Mouse (Mus musculus) forebrain, embryonic 15.5 days (tissue): ENCODE measurements around the gene Fat4. TPM values are rescaled to one million over a fixed set of nuclear protein-coding genes. Genes with fewer than 3 reads are reported as not detected.
A peak's percentile ranks its signal among the peaks of the same experiment; 100 is the strongest.

ENCODE experiments used
- ATAC-seq: fragments of 200-750 bp; cut with Nextera tagmentation; replicated peaks from 2 replicates; pipeline ENCODE4 v1.8.0; 2017; ENCODE audit warnings: mild to moderate bottlenecking, moderate TSS enrichment, moderate library complexity
- H3K27ac ChIP-seq: fragments of 300-500 bp; sonication (generic); replicated peaks from 2 replicates; pipeline ENCODE4 v1.5.1; 2015; ENCODE audit warnings: mild to moderate bottlenecking, inconsistent platforms
- H3K27me3 ChIP-seq: fragments of 300-500 bp; sonication (generic); 2 replicates; pipeline ENCODE4 v1.6.1; 2015; ENCODE audit warnings: inconsistent platforms
- H3K36me3 ChIP-seq: fragments of 300-500 bp; sonication (generic); 2 replicates; pipeline ENCODE4 v1.6.1; 2015; ENCODE audit warnings: mild to moderate bottlenecking, inconsistent platforms
- H3K4me1 ChIP-seq: fragments of 300-500 bp; sonication (generic); 2 replicates; pipeline ENCODE4 v1.6.1; 2015; ENCODE audit warnings: inconsistent platforms
- H3K4me2 ChIP-seq: fragments of 300-500 bp; sonication (generic); replicated peaks from 2 replicates; pipeline ENCODE4 v1.6.1; 2015; ENCODE audit warnings: mild to moderate bottlenecking, inconsistent platforms
- H3K4me3 ChIP-seq: fragments of 300-500 bp; sonication (generic); 2 replicates; pipeline ENCODE4 v1.5.1; 2015; ENCODE audit warnings: mild to moderate bottlenecking, inconsistent platforms
- H3K9ac ChIP-seq: fragments of 300-500 bp; sonication (generic); replicated peaks from 2 replicates; pipeline ENCODE4 v1.6.1; 2015; ENCODE audit warnings: mild to moderate bottlenecking, inconsistent platforms
- H3K9me3 ChIP-seq: fragments of 300-500 bp; sonication (generic); 2 replicates; pipeline ENCODE4 v1.6.1; 2016; ENCODE audit warnings: inconsistent platforms
- WGBS: fragments of 180-500 bp; shearing (Covaris S2); methylation state at CpG from one replicate; pipeline ENCODE4 v1.1.7; 2015; ENCODE audit warnings: mixed read lengths; 5-methylcytosine and 5-hydroxymethylcytosine counted together
- polyA plus RNA-seq: library from polyadenylated mRNA; unstranded; fragments of >200 nt; fragmentation: Nextera tagmentation; extraction: Ambion mirVana; gene quantifications from 2 replicates; pipeline ENCODE4 v1.2.1, GENCODE M21; 2015

The Fat4 gene
- polyA plus RNA-seq, 1 experiment from 2014 or later = 11.2 TPM

DNA sequence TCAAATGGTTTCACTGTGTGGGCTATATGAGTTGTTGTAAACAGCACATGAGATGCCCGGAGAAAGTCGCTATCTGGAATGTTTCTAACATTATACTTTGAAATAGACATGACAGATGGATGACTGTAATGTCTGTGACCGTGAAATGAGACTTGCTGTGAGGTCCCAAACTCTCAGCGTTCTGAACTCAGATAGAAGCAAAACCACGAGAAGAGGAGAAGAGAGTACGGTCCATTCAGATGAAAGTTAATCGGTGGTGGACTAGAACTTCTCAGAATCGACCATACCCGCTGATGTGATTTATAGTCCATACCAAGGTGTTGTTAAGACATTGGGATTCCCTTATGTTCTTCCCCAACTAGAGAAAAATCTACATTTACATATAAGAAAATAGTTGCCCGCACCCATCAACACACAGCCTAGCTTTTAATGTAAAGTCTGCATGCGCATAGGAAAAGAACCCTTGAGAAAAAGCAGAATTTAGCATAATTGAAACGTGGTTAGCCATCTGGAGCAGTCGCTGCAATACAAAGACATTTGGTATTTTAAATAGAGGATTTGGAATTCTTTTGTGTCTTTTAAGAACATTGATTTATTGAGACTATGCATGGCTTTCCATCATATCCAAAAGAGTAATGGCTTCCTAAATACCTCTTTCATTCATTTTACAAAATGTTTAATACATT lies 21.8 kb downstream of the Fat4 start:
- Histone ChIP-seq H3K36me3 (no peaks in the 10 kb centered on the region), H3K27me3 (no peaks in the 10 kb centered on the region), H3K27ac (peak overlapping the region; percentile 72), H3K4me1 (peaks cover 45% of the 10 kb centered on the region), H3K9me3 (no peaks in the 10 kb centered on the region), H3K4me2 (peak overlapping the region; percentile 36), H3K9ac (0 out of 2 replicates have a peak overlapping the region, but pooled peaks have one; percentile 1), H3K4me3 (no peak overlapping the region)
- ATAC-seq = peak; percentile 66
- 37% methylated on average over 13 of the region's 13 CpGs for WGBS

DNA sequence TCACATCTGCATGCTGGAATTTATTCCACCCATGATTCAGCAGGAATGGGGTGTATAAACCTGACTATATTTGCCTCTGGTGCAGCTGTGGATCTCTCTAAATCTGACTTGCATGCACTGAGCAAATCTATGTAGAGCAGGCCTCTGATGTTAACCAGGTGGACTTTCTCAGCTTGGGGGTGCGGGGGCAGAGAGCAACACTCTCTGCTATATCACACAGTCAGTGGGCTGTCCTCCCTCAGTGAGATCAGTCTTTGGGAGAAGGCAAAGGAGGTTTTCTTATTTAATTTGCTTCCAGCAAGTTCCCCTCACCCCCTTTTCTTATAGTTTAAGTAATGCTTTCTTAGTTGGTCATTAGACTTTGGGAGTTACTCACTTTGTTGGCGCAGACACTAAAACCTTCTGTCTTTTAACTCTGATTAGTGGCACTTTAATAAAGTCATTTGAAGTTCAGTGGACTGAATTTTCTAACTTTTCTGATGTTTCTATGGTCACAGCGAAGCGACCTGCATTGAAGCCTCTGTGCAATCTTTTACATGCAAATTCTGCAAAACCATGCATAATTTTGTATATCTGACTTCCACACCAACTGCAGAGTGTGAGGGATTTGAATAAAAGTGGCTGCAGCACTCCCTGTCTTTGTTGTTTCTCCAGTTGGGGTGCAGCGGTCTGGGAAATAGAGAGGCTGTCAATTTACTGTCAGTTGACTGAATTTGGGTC lies 26.2 kb downstream of the Fat4 start:
- H3K27me3 ChIP-seq = no peaks in the 10 kb centered on the region
- H3K36me3 ChIP-seq = no peaks in the 10 kb centered on the region
- H3K4me3 ChIP-seq = no peak overlapping the region
- H3K9ac ChIP-seq = no peak overlapping the region
- 20% methylated on average over 5 of the region's 5 CpGs for WGBS
- no peak; the same call in 1 of the 2 replicates for ATAC-seq
- peaks cover 32% of the 10 kb centered on the region for H3K4me1 ChIP-seq
- H3K4me2 ChIP-seq = no peak overlapping the region
- H3K9me3 ChIP-seq = no peaks in the 10 kb centered on the region
- H3K27ac ChIP-seq = no peak overlapping the region

DNA sequence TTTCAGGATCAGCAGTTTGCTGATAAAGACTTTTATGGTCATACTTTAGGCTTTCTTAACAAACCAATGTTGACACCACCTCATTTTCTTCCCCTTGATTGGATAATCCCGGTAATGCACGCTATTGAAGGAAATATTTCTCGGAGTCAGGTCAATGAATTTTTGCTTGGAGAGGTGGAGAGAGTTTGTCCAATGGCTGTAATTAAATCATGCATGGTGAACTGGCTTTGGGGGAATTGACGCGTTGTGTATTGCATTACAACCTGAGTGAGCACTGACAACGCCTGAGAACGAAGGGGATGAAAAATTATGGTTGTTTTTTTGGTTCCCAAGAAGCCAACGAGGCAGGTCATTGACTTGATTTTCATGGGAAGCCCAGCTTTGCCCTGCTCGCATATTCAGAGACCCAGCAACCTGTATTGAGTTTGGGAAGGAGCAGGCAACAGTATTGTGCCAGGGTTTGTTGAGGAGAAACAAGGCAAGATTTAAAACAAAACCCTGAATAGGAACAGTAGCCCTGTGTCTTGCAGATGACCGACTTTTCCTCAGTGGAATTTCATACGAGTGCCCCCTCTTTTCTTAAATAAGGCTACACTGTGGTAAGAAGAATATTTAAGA lies 26.9 kb downstream of the Fat4 start:
- H3K4me1 ChIP-seq = peaks cover 25% of the 10 kb centered on the region
- 11% methylated on average over 11 of the region's 11 CpGs for WGBS

DNA sequence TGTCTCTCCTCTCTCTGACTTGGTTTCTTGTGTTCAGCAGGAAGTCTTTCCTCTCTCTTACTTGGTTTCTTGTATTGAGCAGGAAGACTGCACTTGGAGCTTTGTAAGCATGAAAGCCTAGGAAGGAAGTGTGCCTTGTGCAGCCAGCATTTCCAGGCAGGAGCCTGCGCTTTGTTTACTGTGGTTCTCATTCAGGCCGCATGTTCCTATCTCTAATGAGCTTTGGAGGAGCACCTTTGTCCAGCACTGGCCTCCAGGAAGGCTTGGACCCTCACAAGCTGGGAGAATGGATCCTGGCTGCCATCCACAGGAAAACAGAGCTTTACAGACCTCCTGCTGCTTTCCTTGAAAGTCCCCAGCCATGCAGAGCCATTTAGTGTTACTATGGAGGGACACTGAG lies 32.2 kb downstream of the Fat4 start:
- H3K27ac ChIP-seq = no peak overlapping the region
- no peaks in the 10 kb centered on the region for H3K27me3 ChIP-seq
- H3K4me3 ChIP-seq = no peak overlapping the region
- WGBS = 34% methylated on average over 2 of the region's 2 CpGs
- no peak for ATAC-seq
- peaks cover 7% of the 10 kb centered on the region; the same call in 1 of the 2 replicates for H3K4me1 ChIP-seq
- H3K36me3 ChIP-seq = no peaks in the 10 kb centered on the region
- H3K9me3 ChIP-seq = no peaks in the 10 kb centered on the region
- H3K9ac ChIP-seq = no peak overlapping the region
- H3K4me2 ChIP-seq = no peak overlapping the region

More for the DNA sequence above, 26.9 kb downstream of the Fat4 start:
- Histone ChIP-seq H3K27me3 (no peaks in the 10 kb centered on the region), H3K9me3 (no peaks in the 10 kb centered on the region), H3K27ac (0 out of 2 replicates have a peak overlapping the region, but pooled peaks have one; percentile 34), H3K9ac (no peak overlapping the region), H3K4me2 (no peak overlapping the region), H3K4me3 (no peak overlapping the region), H3K36me3 (no peaks in the 10 kb centered on the region)
- no peak for ATAC-seq

DNA sequence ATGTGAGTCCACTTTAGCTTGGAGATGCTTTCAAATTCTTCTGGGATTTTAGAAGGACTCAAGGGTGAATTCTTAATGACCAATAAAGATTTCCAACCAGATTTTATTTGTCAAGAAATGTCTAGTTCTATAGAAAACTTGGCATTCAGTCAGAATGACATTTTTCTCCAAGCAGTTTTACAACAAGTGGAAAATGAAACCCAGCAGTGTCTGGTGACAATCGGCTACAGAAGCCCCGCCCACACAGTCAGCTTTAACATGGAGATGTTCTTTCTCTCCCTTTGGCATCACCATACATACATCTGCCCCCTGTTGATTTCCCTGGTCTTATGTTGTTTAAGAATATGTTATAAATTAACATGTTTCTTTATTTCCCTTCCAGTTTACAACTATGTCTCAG lies 34.3 kb downstream of the Fat4 start:
- Histone ChIP-seq H3K9me3 (no peaks in the 10 kb centered on the region), H3K4me1 (0 out of 2 replicates have a peak, but pooled peaks cover 3% of the 10 kb centered on the region), H3K9ac (no peak overlapping the region), H3K4me2 (no peak overlapping the region), H3K36me3 (no peaks in the 10 kb centered on the region), H3K27me3 (no peaks in the 10 kb centered on the region), H3K4me3 (no peak overlapping the region), H3K27ac (no peak overlapping the region)
- WGBS = 75% methylated on average over 2 of the region's 2 CpGs
- ATAC-seq = no peak

DNA sequence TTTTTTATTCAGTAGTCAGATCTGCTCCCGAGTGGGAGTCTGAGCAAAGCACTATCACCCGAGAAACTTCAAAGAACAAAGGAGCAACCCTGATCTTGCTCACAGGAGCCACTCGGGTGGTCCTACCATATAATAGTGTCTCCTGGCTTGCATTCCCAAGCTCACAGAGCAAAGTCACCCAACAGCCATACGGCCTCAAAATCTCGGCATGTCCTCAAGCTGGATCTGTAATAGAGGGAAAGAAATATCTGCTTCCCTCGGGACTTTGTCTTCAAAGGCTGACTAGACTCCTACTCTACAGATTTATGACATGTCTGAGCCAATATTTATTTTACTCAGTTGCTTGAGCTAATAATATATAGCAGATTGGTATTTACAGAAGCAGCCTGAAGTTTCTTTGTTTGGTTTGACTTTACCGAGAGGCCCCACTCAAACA lies 36.5 kb downstream of the Fat4 start:
- no peaks in the 10 kb centered on the region for H3K27me3 ChIP-seq
- 73% methylated on average over 7 of the region's 7 CpGs for WGBS
- H3K36me3 ChIP-seq = no peaks in the 10 kb centered on the region
- no peak overlapping the region for H3K9ac ChIP-seq
- no peaks in the 10 kb centered on the region for H3K9me3 ChIP-seq
- H3K4me3 ChIP-seq = no peak overlapping the region
- peaks cover 7% of the 10 kb centered on the region for H3K4me1 ChIP-seq
- H3K27ac ChIP-seq = no peak overlapping the region
- H3K4me2 ChIP-seq = no peak overlapping the region
- no peak for ATAC-seq

DNA sequence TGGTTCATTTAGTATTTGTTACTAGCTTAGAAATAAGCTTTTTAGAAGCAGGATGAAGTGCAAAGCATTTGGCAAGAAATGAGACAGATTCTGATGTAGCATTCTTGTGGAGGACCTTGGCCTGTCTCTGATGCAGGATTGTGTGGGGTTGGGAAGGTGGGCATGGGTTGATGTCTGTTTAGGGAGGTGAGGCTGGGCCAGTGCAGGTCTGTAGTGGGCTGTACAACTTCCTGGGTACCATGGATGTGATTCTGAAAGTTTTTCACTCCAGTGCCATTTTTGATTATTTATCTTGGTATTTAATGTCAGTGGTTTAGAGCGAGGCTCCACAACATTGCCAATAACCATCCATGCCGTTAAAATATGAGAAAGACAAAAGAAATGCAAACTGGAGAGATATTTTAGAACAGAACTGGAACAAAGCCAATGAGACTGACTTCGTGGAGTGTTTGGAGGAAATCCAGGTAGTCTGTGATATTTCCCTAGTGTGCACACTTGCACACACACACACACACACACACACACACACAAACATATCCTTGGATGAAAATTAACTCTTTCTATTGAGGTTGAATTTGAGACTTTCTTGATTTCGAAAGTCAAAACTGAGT lies 41.4 kb downstream of the Fat4 start:
- Histone ChIP-seq H3K4me1 (peaks cover 13% of the 10 kb centered on the region), H3K9ac (no peak overlapping the region), H3K4me2 (no peak overlapping the region), H3K36me3 (no peaks in the 10 kb centered on the region), H3K27ac (peak overlapping the region; percentile 66), H3K27me3 (no peaks in the 10 kb centered on the region), H3K9me3 (no peaks in the 10 kb centered on the region), H3K4me3 (no peak overlapping the region)
- ATAC-seq = no peak
- WGBS = 53% methylated on average over 4 of the region's 4 CpGs

DNA sequence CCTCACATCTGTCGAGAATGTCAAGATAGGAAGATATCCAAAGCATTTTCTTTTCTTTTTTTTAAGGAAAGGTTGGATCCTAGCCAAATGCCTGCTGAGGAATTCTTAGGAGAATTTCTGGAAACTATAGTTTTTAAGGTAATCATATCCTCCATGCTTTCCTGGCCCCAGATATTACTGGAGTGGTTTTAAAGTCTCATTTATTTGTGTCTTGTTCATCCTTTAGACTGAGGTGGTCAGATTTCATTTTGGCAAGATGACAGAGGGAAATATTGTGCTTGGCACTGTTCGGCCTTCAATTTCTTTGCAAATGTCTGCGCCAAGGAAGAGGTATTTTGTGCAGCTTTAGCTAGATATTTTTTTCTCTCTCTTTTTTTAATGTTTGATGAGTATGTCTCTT lies 42.0 kb downstream of the Fat4 start:
- H3K9me3 ChIP-seq = no peaks in the 10 kb centered on the region
- H3K4me3 ChIP-seq = no peak overlapping the region
- no peak overlapping the region for H3K9ac ChIP-seq
- 59% methylated on average over 3 of the region's 3 CpGs for WGBS
- H3K27me3 ChIP-seq = no peaks in the 10 kb centered on the region
- no peak for ATAC-seq
- H3K4me2 ChIP-seq = no peak overlapping the region
- H3K27ac ChIP-seq = 0 out of 2 replicates have a peak overlapping the region, but pooled peaks have one; percentile 13
- no peaks in the 10 kb centered on the region for H3K36me3 ChIP-seq
- peaks cover 13% of the 10 kb centered on the region for H3K4me1 ChIP-seq

DNA sequence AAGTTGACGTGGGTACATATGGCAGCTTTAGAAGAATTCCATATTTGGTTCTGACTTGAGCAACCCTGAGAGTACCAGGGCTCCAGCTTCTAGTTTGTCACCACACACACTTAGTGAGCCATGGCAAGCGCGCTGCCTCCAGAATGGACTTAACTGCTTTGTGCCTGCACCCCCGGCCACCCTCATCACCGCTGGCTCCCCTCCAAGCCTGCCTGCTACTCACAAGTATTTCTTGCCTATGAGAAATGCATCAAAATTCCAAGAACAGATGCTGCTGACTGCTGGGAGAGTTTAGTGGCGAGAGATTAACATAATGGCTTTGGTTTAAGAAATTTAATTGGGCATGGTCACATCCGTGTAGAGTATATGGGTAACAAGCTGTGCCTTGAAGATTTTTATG lies 48.0 kb downstream of the Fat4 start:
- H3K4me3 ChIP-seq = no peak overlapping the region
- no peak overlapping the region for H3K9ac ChIP-seq
- H3K4me2 ChIP-seq = no peak overlapping the region; the same call in 1 of the 2 replicates
- no peaks in the 10 kb centered on the region for H3K36me3 ChIP-seq
- peak overlapping the region; percentile 44 for H3K27ac ChIP-seq
- peak; percentile 80 for ATAC-seq
- no peaks in the 10 kb centered on the region for H3K27me3 ChIP-seq
- H3K9me3 ChIP-seq = no peaks in the 10 kb centered on the region
- WGBS = 25% methylated on average over 7 of the region's 7 CpGs
- peaks cover 29% of the 10 kb centered on the region for H3K4me1 ChIP-seq

DNA sequence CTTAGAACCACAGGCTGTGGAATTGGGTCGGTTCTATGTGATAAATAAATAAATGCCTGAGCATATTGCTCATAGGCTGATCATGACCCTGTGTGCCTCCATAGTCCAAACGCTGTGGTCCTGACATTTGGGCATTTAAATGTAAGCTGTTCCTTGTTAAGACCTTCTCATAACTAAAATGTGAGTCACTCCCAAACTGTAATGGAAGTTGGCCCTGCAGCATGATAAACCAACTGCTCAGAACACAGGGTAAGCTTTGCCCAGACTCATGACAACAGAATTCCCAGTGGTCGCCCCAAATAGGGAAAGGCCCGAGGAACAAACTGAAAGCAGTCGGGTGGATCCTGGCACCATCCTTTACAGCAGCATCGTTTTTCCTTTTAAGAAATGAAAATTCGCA lies 49.7 kb downstream of the Fat4 start:
- peaks cover 34% of the 10 kb centered on the region for H3K4me1 ChIP-seq
- no peak overlapping the region for H3K4me3 ChIP-seq
- 91% methylated on average over 7 of the region's 7 CpGs for WGBS
- no peaks in the 10 kb centered on the region for H3K9me3 ChIP-seq
- H3K9ac ChIP-seq = no peak overlapping the region
- no peaks in the 10 kb centered on the region for H3K36me3 ChIP-seq
- H3K4me2 ChIP-seq = no peak overlapping the region
- no peak for ATAC-seq
- H3K27me3 ChIP-seq = no peaks in the 10 kb centered on the region
- no peak overlapping the region for H3K27ac ChIP-seq

DNA sequence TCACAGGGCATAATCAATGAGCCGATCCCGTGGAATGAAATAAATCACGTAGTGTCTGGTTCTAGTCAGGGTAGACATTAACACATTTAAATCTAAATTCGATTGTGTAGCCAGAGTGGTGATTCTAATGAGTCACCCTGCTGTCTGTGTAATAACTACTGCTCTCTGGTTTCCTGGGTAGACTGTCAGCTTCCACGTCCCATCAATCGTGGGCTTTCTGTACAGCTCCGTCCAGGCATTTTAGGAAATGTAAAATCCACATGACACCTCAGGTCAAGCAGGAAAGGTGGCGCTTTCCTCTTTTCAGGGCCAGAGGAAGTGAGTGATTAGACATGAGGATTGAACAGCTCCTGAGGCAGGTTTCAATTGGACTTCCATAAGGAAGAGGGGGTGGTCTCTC lies 50.4 kb downstream of the Fat4 start:
- H3K36me3 ChIP-seq = no peaks in the 10 kb centered on the region
- WGBS = 79% methylated on average over 8 of the region's 8 CpGs
- no peak overlapping the region for H3K9ac ChIP-seq
- H3K4me1 ChIP-seq = peaks cover 34% of the 10 kb centered on the region
- H3K9me3 ChIP-seq = no peaks in the 10 kb centered on the region
- ATAC-seq = no peak
- no peak overlapping the region for H3K4me2 ChIP-seq
- no peaks in the 10 kb centered on the region for H3K27me3 ChIP-seq
- H3K27ac ChIP-seq = no peak overlapping the region
- no peak overlapping the region for H3K4me3 ChIP-seq

DNA sequence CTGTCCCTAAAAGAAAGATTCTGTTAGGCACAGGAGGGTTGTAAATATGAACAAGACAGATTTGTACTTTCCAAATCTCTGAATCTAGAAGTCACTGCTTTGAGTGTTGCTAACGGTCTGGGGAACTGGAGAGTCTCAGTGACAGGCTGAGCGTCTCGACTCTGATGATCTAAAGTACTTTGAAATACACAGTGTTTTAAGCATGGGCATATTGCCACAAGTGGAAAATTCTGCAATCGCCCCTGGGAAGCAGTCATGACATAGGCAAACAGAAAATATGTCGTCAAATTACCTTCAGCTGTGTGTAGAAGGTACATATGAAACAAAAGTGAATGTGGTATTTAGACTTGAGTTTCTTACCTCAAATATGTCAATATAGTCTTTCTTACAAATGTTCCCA lies 51.4 kb downstream of the Fat4 start:
- no peak overlapping the region for H3K4me3 ChIP-seq
- no peaks in the 10 kb centered on the region for H3K27me3 ChIP-seq
- H3K9ac ChIP-seq = no peak overlapping the region
- H3K27ac ChIP-seq = no peak overlapping the region
- H3K4me1 ChIP-seq = peaks cover 34% of the 10 kb centered on the region
- H3K4me2 ChIP-seq = no peak overlapping the region
- H3K9me3 ChIP-seq = no peaks in the 10 kb centered on the region
- 73% methylated on average over 5 of the region's 5 CpGs for WGBS
- peaks cover 6% of the 10 kb centered on the region for H3K36me3 ChIP-seq
- no peak for ATAC-seq
